Mouse (Mus musculus) layer of hippocampus, postnatal 14 days (tissue): ENCODE results near the gene Fam45a. TPM values are rescaled to one million over a fixed set of nuclear protein-coding genes. Genes with fewer than 3 reads are reported as not detected.
A peak's percentile ranks its signal among the peaks of the same experiment; 100 is the strongest.

Experiments
- DNase-seq, 2 experiments: peaks; one replicate each; pipeline ENCODE4 v3.0.0; 2021 to 2022; ENCODE audit warnings: low spot score in 2 of 2, mixed read lengths in 1 of 2
- long read RNA-seq, 2 experiments: library from polyadenylated mRNA; stranded (forward); transcript quantifications; one replicate each; pipeline ENCODE4 v2.0.0; 2021
- total RNA-seq, 2 experiments: library from RNA; stranded (reverse); gene quantifications; 2 replicates each; pipeline ENCODE4 v1.2.3; 2021

Gene Fam45a
- total RNA-seq: 10 to 100 TPM; 29.3 to 32.1 TPM
- long read RNA-seq, experiment 1, transcript Fam45a-202 (8 exons, 2,267 nt): minor isoform, 11 of 42 reads
- long read RNA-seq, experiment 1, transcript Fam45a-201 (9 exons, 2,307 nt): major isoform, 12 of 42 reads
- long read RNA-seq, experiment 1, partial matches to known transcripts: 1 of 42 reads
- long read RNA-seq, experiment 1, other reads (novel, unspliced or antisense): 18 of 42 reads
- long read RNA-seq, experiment 2, transcript Fam45a-201 (9 exons, 2,307 nt): major isoform, 26 of 49 reads
- long read RNA-seq, experiment 2, partial matches to known transcripts: 2 of 49 reads
- long read RNA-seq, experiment 2, other reads (novel, unspliced or antisense): 19 of 49 reads

DNA sequence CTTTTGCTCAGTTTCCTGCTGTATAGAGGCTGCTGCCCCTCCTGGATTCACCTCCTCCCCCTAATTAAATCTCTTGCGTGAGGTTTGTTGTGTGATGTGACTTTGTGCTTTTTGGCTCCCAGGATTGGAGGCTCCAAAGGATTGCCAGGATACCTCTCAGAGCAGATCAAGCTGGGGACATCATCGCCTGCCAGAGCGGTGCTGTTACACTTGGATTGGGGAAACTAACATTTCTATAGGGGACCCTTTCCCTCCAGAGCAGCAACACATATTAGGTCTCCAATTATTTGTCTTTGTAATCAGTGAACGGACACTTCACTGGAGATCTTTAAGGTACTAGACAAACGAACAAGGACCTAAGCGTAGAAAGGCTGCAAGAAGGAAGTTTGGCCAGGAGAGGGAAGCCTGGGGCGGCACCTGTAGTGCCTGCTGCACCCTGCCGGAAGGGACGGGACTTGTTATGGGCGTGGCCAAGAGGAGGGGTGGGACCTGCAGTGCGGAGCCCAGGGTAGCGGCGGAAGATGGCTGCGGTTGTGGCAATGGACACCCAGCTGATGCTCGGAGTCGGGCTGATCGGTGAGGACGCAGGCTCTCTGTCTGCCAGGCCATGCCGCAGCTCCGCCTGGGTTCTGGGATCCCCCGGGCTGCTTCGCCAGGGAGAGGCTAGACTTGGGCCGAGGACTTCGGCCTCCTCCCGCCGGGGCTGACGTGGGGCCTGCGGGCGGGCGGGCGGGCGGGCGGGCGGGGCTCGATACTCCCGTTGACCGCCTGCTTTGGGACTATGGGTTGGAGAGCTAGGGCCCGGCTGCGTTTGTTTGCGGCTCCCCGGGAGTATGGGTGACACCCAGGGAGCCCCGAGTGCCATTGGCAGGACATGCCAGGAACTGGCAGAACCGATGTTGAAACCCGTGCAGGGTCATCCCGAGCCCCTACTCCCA lies at the start of gene Fam45a:
Gene Fam45a, plus strand, starts transcription at position 488 of the 938 bp plus-strand sequence.
- peak; percentile 88 to 91 for DNase-seq

DNA sequence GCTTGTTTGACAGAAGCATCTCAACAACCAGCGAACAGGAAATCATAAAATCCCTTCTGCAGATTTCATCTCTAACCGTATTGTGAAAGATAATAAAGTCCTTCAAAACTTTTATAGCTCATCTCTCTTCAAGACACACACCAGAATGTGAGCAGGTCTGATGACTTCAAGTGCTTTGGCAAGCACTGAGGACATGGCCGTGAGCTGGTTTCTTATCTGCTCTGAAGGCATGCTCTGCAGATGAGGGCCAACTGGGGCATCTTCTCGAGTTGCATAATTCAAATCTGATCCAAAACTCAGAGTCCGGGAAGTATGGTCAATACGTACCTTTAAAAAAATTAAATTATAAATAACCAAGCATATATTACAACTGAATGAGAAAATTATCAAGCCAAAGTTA lies 38.0 kb upstream of the Fam45a start:
- no peak for DNase-seq

DNA sequence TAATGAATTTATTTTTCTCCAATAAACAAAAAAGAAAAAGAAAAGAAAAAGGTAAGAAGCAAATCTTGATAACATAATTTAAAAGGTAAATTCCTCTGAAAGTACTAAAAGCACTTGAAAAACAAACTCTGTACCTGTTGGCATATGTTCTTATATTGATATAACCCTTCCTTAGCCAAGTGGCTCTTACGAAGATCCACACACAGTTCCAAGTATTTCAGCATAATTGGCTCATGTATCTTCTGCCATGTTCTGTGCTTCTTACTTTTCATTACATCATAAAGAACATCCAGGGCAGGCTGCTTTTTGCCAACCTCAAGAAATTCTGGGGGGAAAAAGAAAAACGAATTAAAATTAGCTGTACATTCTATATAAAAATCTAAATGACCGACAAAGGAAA lies 29.4 kb upstream of the Fam45a start:
- DNase-seq: no peak

DNA sequence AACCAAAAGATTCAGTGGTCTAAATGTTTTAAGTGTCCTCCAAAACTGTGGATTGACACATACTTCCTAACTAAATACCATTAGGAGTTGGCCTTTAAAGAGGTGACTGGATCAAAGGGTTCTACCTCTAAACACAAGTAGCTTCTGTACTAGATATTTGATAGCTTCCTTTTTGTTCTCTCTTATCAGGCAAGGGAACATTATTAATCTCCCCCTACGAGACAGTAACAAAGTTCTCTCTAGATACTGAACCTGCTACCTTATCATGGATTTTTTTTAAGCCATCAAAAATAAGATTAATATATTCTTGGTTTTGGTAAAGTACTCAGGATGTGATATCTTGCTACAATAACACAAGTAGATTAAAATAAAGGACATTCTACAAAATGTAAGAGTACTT lies 26.7 kb upstream of the Fam45a start:
- no peak for DNase-seq

DNA sequence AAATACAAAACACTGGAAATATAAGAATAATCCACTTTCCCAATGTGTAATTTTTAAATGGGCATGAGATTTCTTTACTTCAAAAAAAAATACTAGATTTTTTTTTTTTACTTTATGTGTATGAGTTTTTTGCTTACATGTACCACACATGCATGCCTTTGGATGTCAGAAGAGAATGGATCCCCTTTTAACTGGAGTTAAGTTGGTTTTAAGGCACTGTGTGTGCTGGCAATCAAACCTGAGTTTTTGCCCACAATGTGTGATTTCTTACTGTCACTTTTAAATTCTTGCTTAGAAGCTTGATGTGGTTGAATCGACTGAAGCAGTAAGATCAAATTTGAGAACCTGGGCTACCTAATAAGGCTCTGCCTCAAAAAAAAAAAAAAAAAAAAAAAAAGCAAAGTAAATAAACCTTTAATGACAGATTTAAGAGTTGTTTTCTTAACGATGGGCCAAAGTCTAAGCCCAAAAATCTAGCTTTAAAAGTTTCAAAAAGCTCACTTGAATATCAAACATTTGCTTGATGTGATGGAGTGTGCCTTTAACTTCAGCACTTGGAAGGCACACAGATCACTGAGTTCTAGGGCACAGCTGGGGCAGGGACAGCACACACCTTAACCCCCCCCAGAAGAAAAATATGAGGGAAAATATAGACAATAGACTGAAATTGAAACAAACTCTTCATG lies 23.8 kb upstream of the Fam45a start:
- DNase-seq: no peak

DNA sequence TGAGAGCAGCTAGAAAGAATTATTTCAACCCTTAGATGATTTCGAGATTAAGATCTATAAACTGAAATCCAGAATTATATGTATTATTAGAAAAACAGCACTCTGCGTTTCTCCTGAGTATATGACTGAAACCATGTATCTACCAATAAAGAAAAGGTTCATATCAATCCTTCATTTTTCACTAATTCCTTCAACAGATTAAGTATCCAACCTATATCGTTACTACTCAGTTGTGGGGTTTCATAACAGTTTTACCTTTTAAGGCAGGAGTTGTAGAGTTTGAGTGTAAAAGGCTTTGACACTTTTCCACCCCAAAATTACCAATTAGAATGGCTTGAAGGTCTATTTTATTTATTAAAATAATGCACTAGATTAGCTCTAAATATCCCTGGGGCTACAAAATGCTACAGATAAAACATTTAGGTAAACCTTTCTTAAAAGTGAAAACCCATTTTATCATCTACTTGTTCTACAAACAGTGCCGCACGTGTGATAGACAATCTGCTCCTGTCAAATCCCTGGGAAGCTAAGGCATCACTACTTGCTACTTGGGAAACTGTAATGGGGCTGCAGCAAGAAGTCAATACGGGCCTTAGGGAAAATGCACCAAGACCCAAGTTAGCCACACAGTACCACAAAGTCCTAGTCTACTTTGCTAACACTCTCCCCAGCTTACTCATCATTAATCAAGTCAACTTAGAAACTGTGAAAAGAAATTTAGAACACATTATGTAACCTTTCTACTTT lies 23.0 kb upstream of the Fam45a start:
- DNase-seq: no peak

DNA sequence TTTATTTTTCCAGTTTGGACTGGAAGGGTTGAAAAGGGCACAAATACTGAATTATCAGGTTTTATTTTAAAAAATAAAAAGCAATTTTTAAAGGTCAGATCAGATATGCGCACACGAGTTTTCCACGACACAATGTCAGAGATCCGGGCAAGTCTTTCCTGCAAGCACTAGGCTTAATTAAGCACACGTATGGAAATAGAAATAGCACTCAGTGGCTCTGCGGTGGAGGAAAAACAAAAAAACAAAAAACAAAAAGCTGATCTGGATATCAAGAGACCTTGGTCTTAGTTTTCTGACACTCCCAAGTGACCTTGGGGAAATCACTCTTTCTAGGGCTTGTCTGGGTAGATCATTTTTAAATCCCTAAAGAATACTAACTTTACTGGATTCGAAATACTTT lies 21.9 kb upstream of the Fam45a start:
- DNase-seq: no peak

DNA sequence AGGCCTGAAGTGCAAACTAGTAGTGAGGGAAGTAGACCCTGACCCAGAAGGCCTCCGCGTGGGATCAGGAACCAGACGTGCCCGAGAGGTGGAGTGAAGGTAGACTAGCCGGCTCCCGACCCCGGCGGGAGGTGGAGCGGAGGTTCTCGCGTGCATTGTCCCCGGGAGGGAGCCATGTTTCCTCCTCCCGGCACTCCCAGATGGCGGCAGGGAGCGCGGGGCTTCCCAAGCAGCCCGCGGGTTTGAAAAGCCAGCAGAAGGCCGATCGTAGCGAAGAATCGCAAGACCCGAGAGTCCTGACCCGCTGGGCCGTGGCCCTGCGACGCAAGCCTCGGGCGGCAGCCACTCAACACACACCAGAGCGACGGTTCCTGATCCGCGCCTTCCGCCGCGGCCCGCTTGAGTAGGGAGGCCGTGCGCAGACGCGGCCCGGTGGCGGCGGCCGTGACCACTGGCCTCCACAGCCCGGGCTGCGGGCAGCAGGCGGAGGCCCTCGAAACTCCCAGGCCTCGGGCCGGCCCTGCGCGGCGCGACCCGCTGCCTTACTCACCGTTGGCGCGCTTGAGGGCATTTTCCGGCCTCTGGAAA lies 21.4 kb upstream of the Fam45a start:
- DNase-seq: peak; percentile 33 to 57

DNA sequence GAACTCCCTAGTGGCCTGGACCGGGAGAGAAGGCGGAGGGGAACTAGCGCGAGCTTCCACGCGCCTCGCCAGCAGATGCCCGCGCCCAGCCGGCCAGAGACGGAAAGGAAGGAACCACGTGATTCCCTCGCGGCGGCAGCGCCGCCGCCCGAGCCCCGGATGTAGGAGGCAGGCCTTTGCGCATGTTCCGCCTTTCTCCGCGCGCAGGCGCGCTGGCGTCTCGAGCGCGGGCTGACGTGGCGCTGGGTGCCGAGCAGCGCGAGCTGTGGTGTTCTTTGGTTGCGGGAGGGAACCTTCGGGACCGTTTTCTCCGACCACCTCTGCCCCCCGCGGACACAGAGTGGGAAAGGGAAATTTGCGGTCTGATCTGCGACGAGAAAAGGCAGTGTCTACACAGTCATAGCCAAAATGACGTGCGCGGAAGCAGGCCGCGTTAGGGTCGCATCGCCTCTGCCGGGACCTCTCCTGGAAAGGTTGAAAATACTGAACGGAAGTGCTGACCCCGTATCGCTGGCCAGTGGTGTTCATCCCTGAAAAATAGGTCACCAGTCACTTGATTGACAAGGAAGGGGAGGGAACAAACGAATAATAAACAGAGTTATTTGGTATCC lies 20.7 kb upstream of the Fam45a start, which contains the start of gene Eif3a:
Gene Eif3a, minus strand, starts transcription at position 108 of the 611 bp plus-strand sequence.
- DNase-seq: peak; percentile 92 to 96

DNA sequence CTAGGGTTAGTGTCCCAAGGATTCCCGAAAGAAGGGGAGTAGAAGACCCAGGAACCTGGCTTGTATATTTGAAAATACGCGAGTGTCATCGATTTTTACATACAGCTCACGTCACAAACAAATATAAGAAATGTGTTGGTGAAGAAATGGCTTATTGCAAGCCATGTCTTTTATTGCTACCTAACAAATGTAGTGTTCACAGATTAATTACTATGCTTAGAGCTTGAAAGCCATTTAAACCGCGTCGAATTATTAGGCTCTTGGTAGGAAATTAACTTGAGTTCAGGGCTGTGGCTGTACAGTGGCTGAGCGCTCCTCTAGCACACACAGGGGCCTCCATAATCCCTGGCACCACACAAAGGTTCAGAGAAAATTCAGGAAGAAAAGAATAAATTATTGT lies 20.2 kb upstream of the Fam45a start:
- DNase-seq: no peak

DNA sequence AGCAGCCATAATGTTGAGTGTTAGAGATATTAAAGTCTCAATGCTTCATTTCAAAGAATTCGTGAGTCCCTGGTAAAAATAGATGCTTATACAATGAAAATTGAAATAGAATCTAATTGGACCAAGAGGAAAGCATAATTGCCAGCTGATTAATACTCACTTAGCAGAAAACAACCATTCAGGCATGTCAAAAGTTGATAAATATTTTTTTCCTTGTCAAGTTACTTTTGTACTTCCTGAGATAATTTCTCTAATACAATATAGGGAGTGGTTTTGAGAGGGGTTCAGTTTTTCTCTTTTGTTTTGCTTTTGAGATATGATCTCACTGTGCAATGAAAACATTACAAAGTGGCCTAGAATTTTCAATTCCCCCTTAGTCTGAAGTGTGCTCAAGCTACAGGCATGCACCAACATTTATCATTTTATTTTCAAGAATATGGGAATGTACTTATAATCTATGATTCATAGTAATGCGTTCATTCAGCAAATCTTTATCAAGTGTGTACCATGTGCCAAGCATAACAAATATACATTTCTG lies 18.1 kb upstream of the Fam45a start:
- DNase-seq: no peak

DNA sequence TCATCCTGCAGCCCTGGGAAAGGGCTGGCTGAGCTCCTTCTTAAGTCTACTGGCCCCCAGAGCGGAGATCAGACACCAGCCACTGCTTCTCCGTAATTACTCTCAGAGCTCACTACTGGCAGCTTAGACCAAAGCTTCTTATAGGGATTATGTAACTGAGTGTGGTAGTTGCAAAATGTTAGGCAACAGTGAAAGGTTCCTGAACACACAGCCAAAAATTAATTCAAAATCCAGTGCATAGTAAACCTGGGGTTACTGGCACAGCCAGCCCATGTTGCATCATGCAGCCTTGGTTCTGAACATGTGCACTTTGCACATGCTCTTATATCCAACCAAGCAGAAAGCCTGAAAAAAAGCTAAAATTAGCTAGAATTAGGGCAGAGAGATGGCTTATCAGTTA lies 16.1 kb upstream of the Fam45a start:
- DNase-seq: no peak

DNA sequence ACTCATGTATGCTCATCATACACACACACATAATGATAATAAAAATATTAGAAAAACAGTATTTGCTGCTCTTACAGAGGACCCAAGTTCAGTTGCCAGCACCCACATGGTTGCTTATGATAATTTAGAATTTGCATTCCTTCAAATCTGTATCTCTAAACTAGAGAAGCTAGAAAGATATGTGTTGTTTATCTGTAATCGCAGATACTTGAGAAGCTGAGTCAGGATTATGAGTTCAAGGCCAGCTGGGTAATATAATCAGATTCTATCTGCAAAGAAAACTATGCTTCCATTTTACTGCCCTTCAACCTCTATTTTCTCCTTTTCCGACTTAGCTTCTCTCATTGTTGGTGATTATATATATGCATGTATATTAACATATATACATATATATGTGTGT lies 14.0 kb upstream of the Fam45a start:
- no peak for DNase-seq

DNA sequence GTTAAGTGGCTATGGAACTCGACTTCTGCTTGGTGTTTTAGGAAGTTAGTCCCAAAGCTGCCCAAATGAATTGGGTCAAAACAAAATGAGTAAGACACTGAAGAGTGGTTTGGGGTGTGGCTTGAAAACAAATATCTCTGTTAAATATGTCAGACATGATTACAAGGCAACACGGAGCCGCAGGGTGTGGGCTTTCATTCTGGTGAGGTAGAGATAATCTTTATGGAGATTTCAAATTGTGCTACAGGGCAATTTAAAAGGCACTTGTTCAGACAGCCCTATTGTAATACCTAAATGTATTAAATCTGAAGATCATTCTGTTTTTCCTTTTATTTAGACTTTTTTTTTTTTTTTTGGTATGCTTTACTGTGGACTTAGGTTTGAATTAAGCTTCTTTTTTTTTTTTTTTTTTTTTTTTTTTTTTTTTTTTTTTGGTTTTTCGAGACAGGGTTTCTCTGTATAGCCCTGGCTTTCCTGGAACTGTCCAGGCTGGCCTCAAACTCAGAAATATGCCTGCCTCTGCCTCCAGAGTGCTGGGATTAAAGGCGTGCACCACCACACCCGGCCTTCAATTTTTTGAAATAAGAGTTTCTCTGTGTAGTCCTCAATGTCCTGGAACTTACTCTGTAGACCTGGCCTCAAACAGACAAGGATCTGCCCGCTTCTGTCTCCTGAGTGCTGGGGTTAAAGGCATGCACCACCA lies 11.4 kb upstream of the Fam45a start:
- no peak for DNase-seq

DNA sequence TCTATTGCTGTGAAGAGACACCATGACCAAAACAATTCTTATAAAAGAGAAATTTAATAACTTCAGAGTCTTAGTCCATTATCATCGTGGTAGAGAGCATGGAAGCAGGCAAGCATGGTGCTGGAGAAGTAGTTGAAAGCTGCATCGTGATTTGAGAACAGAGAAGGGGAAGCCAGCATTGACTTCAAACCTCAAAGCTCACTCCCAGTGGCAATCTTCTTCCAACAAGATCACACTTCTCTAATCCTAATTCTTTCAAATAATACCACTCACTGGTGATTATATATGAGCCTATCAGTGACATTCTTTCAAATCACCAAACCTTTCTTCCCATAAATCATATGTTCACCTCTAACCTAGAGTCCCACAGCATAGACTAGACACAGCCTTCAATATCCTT lies 6.5 kb upstream of the Fam45a start:
- no peak for DNase-seq

DNA sequence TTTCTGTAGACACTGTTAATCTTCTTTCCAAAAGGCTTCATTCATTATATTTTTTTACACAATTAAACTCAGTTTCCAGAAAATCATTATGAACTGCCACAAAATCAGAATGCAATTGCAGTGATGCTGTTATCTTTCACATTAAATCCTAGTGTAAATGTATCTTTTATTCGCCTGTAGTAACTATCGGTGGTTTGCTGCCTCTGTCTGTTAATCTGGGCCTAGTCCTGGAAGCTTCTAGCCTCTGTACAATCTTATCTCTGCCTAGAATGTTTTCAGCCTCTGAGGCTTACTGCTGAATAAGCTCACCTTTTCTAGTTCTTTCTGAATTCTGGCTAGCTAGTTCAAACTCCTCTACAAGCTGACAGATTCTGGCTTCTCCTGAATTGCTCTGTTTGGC lies 1.5 kb upstream of the Fam45a start:
- no peak for DNase-seq

DNA sequence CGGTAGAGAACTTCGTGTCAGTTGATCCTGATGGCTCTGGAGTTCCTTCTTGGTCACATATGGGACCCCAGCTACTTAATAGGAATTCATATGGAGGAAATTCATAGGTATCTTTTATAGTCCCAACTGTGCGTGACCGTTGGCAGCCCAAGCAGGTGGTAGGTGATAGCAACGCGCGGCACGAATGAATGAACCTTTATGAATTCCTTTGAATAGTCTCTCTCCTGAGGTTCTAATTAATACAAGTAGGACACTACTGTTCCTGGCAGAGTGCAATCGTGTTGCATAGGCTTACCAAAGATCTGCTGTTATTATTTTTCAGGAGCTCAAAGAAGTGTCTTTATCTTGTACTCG lies 628 bp downstream of the Fam45a start:
- no peak for DNase-seq

DNA sequence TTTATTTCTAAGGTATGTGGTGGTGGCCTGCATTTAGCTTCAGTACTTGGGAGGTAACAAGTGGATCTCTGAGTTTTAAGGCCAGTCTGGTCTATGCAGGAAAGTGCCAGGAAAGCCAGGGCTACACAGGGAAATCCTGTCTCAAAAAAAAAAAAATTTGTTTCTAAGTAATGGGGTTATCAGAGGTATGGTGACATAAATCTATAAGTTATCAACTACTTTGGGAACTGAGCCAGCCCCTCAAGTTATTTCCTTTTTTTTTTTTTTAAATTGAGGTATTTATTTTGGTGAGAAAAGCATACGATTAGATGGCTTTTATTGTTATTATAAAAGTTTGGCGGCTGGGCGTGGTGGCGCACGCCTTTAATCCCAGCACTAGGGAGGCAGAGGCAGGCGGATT lies 1.7 kb downstream of the Fam45a start:
- DNase-seq: no peak

DNA sequence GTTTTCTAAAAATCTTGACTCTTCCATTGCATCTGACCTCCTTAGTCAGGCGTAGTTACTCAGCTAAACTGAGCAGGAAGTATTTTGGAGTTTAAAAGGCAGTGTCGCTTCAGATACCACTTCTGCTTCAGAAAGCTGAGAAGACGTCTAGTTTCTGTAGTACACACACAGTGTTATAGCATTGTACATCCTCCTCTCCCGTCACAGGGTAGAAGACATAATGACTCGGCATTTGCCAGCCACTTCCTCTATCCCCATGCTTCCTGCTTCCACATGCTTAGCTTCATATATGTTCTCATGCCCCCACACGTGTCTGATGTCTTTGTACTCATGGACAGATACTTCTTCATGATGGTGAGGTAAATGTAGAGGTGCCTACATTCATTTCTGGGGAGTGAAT lies 7.3 kb downstream of the Fam45a start:
- DNase-seq: no peak
